Mouse (Mus musculus) left cerebral cortex, adult 9 months (tissue): ENCODE measurements around the gene Spag5.
A peak's percentile ranks its signal among the peaks of the same experiment; 100 is the strongest.

ENCODE experiments used
- DNase-seq, 2 experiments: peaks; one replicate each; pipeline ENCODE4 v3.0.0; 2022; ENCODE audit warnings: low spot score in 2 of 2

Spag5 gene

GRCm38 (mm10) chr11:78349441-78350358 is 48.4 kb downstream of the Spag5 start:
- DNase-seq = no peak

- no peak for DNase-seq
These were observed 51.8 kb downstream of the Spag5 start for GRCm38 (mm10) chr11:78353081-78353480.

- no peak for DNase-seq
These were observed 53.6 kb downstream of the Spag5 start for GRCm38 (mm10) chr11:78354905-78355304.

GRCm38 (mm10) chr11:78355471-78356238 is 54.3 kb downstream of the Spag5 start:
- peak in 1 of 2 experiments; percentile 57 for DNase-seq

GRCm38 (mm10) chr11:78358330-78359007 is 57.1 kb downstream of the Spag5 start:
- DNase-seq = no peak

- peak in 1 of 2 experiments; percentile 81 for DNase-seq
These were observed 58.9 kb downstream of the Spag5 start for GRCm38 (mm10) chr11:78360125-78360788.

- DNase-seq = no peak
These were observed 59.4 kb downstream of the Spag5 start for GRCm38 (mm10) chr11:78360789-78361131.

GRCm38 (mm10) chr11:78363309-78364007 is 62.1 kb downstream of the Spag5 start:
- no peak for DNase-seq

- DNase-seq = no peak
These were observed 62.8 kb downstream of the Spag5 start for GRCm38 (mm10) chr11:78364103-78364502.

- no peak for DNase-seq
These were observed 66.3 kb downstream of the Spag5 start for GRCm38 (mm10) chr11:78367456-78368225.

GRCm38 (mm10) chr11:78370389-78370788 is 69.1 kb downstream of the Spag5 start:
- no peak for DNase-seq

GRCm38 (mm10) chr11:78371711-78372110 is 70.4 kb downstream of the Spag5 start:
- no peak for DNase-seq
